In genomic region chr8:87671209-87671970, GRCm38 (mm10) we compare ENCODE assay signal across 14 mouse cellular contexts.
DNase-seq lines count a peak whose midpoint lies in the region; ATAC-seq lines count a peak whose summit lies in the region.
"Had no signal": no experiment of that assay in that cellular context is flagged by ENCODE, and none has a peak within 500 bp of the region (broad histone marks: within the 10 kb centered on the region; RNA-seq: fewer than 3 reads in every experiment).

No protein-coding gene starts in this region.

- no peak overlapping the region for H3K4me2 ChIP-seq in hindbrain, embryonic 12.5 days (replicated peaks)
- H3K4me2 ChIP-seq: embryonic facial prominence, embryonic 15.5 days; heart, embryonic 15.5 days; liver, embryonic 12.5 days had no signal

- no peak overlapping the region for H3K4me3 ChIP-seq in hindbrain, embryonic 12.5 days
- H3K4me3 ChIP-seq: embryonic facial prominence, embryonic 15.5 days; heart, embryonic 15.5 days; layer of hippocampus, adult 2 months; liver, embryonic 12.5 days had no signal

- peak; percentile 21 to 58 for DNase-seq in left cerebral cortex, postnatal 25 days (ENCODE audit: low spot score in 2 of 2)
- DNase-seq in left cerebral cortex, postnatal 36 days (ENCODE audit: low spot score in 2 of 2), result no peak
- peak; percentile 26 for DNase-seq in Muller cell, postnatal 12 days (ENCODE audit: inconsistent ontology term)
- peak; percentile 82 for DNase-seq in cerebellum, adult 11-12 months
- DNase-seq in ovary, postnatal 10 days (ENCODE audit: low spot score), result no peak
- DNase-seq: right cerebral cortex, postnatal 14 days had no signal

- H3K4me1 ChIP-seq in hindbrain, embryonic 12.5 days, result peaks cover 46% of the 10 kb centered on the region
- H3K4me1 ChIP-seq: heart, embryonic 15.5 days; liver, embryonic 12.5 days had no signal

- H3K9ac ChIP-seq in hindbrain, embryonic 12.5 days, result no peak overlapping the region
- H3K9ac ChIP-seq: embryonic facial prominence, embryonic 15.5 days; heart, embryonic 15.5 days; liver, embryonic 12.5 days had no signal

- no peak for ATAC-seq in hindbrain, embryonic 12.5 days (ENCODE audit: low FRiP score)
- ATAC-seq in erythroid progenitor cell, adult 5-6 weeks (replicated peaks; ENCODE audit: low FRiP score, poor library complexity, severe bottlenecking), result no peak
- ATAC-seq: activated CD4-positive, CD25-positive, alpha-beta regulatory T cell, adult 4 months; CD4-positive, CD25-positive, alpha-beta regulatory T cell, adult 4 months; liver, embryonic 12.5 days had no signal

- WGBS in hindbrain, embryonic 12.5 days, result 78% methylated on average over 13 of the region's 13 CpGs

- H3K36me3 ChIP-seq in hindbrain, embryonic 12.5 days, result 0 out of 2 replicates have a peak, but pooled peaks cover 3% of the 10 kb centered on the region
- H3K36me3 ChIP-seq: embryonic facial prominence, embryonic 15.5 days; heart, embryonic 15.5 days; liver, embryonic 12.5 days had no signal

- no peaks in the 10 kb centered on the region for H3K9me3 ChIP-seq in hindbrain, embryonic 12.5 days (replicated peaks)
- H3K9me3 ChIP-seq: embryonic facial prominence, embryonic 15.5 days; heart, embryonic 15.5 days; liver, embryonic 12.5 days had no signal

- H3K27me3 ChIP-seq in hindbrain, embryonic 12.5 days, result no peaks in the 10 kb centered on the region
- H3K27me3 ChIP-seq: embryonic facial prominence, embryonic 15.5 days; liver, embryonic 12.5 days had no signal

- intact Hi-C loops in left cerebral cortex, postnatal 25 days (cut with DNase I), result no loop called here
- intact Hi-C loops in left cerebral cortex, postnatal 36 days (cut with DNase I), result no loop called here

- H3K27ac ChIP-seq in hindbrain, embryonic 12.5 days, result peak overlapping the region; percentile 25; the same call in 1 of the 2 replicates
- H3K27ac ChIP-seq: embryonic facial prominence, embryonic 15.5 days; heart, embryonic 15.5 days; layer of hippocampus, adult 2 months; liver, embryonic 12.5 days had no signal

Comparison
In these comparisons a context has a peak if more than half of its experiments do, and no peak if none do; other contexts are left out.
1. DNase-seq: peak in left cerebral cortex, postnatal 25 days (2 of 2), Muller cell, postnatal 12 days (single experiment) and cerebellum, adult 11-12 months (single experiment); none in left cerebral cortex, postnatal 36 days (0 of 2) and ovary, postnatal 10 days (single experiment).